Mouse (Mus musculus) hindbrain, postnatal 0 days (tissue): ENCODE measurements around the gene Gm5142. TPM values are rescaled to one million over a fixed set of nuclear protein-coding genes. Genes with fewer than 3 reads are reported as not detected.

ENCODE experiments used
- ATAC-seq: fragments of 200-750 bp; cut with Nextera tagmentation; 2 replicates; pipeline ENCODE4 v1.8.0; 2017; ENCODE audit warnings: mild to moderate bottlenecking, moderate TSS enrichment, moderate library complexity
- DNase-seq: peaks from one replicate; pipeline ENCODE4 v3.0.0-alpha.2; 2015; ENCODE audit warnings: low spot score
- H3K27ac ChIP-seq: fragments of 300-500 bp; sonication (generic); 2 replicates; pipeline ENCODE4 v1.5.1; 2014; ENCODE audit warnings: mild to moderate bottlenecking
- H3K27me3 ChIP-seq: fragments of 300-500 bp; sonication (generic); 2 replicates; pipeline ENCODE4 v1.6.1; 2014; ENCODE audit warnings: low read length, mixed read lengths; ENCODE audit not compliant: insufficient read depth
- H3K36me3 ChIP-seq: fragments of 300-500 bp; sonication (generic); 2 replicates; pipeline ENCODE4 v1.6.1; 2014; ENCODE audit warnings: low read length, mixed read lengths; ENCODE audit not compliant: insufficient read depth
- H3K4me1 ChIP-seq: fragments of 300-500 bp; sonication (generic); 2 replicates; pipeline ENCODE4 v1.6.1; 2014; ENCODE audit warnings: antibody characterized with exemption, low read length, mixed read lengths; ENCODE audit not compliant: insufficient read depth
- H3K4me2 ChIP-seq: fragments of 300-500 bp; sonication (generic); 2 replicates; pipeline ENCODE4 v1.6.1; 2014; ENCODE audit warnings: low read depth, mild to moderate bottlenecking, low read length, moderate library complexity, mixed read lengths
- H3K4me3 ChIP-seq: fragments of 300-500 bp; sonication (generic); 2 replicates; pipeline ENCODE4 v1.5.1; 2014; ENCODE audit warnings: low read length
- H3K9ac ChIP-seq: fragments of 300-500 bp; sonication (generic); replicated peaks from 2 replicates; pipeline ENCODE4 v1.6.1; 2014; ENCODE audit warnings: mild to moderate bottlenecking, low read length, moderate library complexity, mixed read lengths
- H3K9me3 ChIP-seq: fragments of 300-500 bp; sonication (generic); 2 replicates; pipeline ENCODE4 v1.6.1; 2016; ENCODE audit warnings: low read length, mixed read lengths
- CTCF ChIP-seq: IDR thresholded peaks from 2 replicates; pipeline ENCODE4 v1.5.1; 2016; ENCODE audit warnings: antibody characterized with exemption, control low read depth, low read depth
- WGBS: fragments of 180-500 bp; shearing (Covaris S2); extraction: QIAGEN DNeasy Blood & Tissue Kit; methylation state at CpG from one replicate; pipeline ENCODE4 v1.1.7; 2014; 5-methylcytosine and 5-hydroxymethylcytosine counted together
- polyA plus RNA-seq: library from polyadenylated mRNA; unstranded; fragments of >200 nt; fragmentation: Nextera tagmentation; extraction: Ambion mirVana; gene quantifications from 2 replicates; pipeline ENCODE4 v1.2.1, GENCODE M21; 2015
- total RNA-seq: library from RNA; depleted of rRNA; stranded (reverse); fragments of >200 nt; gene quantifications from 2 replicates; pipeline ENCODE4 v1.2.3, GENCODE M21; 2014; rRNA removed

The Gm5142 gene
- total RNA-seq: not detected in 2 replicates
- not detected in 2 replicates for polyA plus RNA-seq

DNA sequence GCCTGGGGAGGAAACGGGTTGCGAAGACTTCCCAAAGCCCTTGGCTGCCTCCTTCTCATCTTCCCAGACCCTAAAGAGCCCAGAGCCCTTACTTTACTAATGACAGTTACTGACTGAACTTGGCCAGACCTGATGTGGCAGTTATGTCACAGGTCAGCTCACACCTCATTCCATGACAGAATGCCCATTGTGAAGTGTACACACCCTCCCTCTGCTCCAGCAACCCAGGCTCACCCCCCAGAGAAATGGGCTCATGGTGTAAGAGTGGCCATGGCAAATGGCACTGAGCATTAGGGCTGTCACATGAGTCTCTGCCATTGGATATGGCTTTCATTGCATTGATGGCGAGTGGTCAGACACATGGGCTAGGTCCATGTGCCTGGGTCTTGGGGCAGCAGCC is at the start of gene Gm5142:
TSS of gene Gm5142 (minus strand) at position 101 of the 400 bp plus-strand sequence.
- 84% methylated on average over 3 of the region's 3 CpGs for WGBS
- Histone ChIP-seq H3K4me1 (no peaks in the 10 kb centered on the region), H3K27me3 (no peaks in the 10 kb centered on the region), H3K36me3 (no peaks in the 10 kb centered on the region), H3K4me2 (no peak within 1 kb of the TSS), H3K4me3 (no peak within 1 kb of the TSS), H3K9ac (no peak within 1 kb of the TSS), H3K9me3 (no peaks in the 10 kb centered on the region), H3K27ac (no peak within 1 kb of the TSS)
- DNase-seq (no peak), ATAC-seq (no peak)
- TF ChIP-seq CTCF: no peak

DNA sequence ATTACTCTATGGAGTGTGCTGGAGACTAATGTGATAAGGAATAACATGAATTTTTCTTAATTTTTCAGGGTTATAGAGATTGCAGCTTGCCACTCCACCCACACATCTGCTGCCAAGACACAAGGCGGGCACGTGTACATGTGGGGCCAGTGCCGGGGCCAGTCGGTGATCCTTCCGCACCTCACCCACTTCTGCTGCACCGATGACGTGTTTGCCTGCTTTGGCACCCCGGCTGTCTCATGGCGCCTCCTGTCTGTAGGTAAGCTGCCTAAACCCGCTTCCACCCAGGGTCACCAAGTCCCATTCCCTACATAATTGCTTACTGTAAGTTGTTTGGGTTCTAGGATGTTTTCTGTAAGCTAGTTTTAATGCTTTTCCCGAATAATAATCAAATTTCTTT is 47.7 kb upstream of the Gm5142 start:
- Histone ChIP-seq H3K4me3 (no peak overlapping the region), H3K4me2 (no peak overlapping the region), H3K4me1 (no peaks in the 10 kb centered on the region), H3K9ac (no peak overlapping the region), H3K27ac (no peak overlapping the region), H3K27me3 (no peaks in the 10 kb centered on the region), H3K9me3 (no peaks in the 10 kb centered on the region), H3K36me3 (peaks cover 76% of the 10 kb centered on the region)
- DNase-seq: no peak
- 97% methylated on average over 11 of the region's 11 CpGs for WGBS
- ATAC-seq: no peak
- no peak for TF ChIP-seq CTCF

DNA sequence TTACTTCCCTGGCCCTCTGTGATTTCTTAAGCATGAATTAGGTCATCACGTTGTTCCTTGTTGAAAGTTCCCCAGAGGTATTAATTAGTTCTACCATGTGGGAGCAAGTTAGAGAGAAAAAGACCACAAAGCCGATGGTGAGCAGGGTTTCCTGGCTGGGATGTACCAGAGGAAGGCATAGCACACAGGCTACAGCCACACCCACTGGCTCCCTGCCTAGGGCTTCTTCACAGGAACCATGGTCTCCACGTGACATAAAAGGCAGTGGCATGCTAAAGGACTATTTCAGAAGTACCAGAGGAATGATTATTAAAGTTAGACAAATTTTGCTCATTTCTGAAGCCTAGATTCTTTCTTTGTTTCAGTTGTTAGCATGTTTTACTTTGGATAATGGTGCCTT is 40.7 kb upstream of the Gm5142 start:
- Histone ChIP-seq H3K9ac (no peak overlapping the region), H3K9me3 (no peaks in the 10 kb centered on the region), H3K4me3 (no peak overlapping the region), H3K27me3 (no peaks in the 10 kb centered on the region), H3K4me2 (no peak overlapping the region), H3K36me3 (peaks cover 28% of the 10 kb centered on the region), H3K4me1 (no peaks in the 10 kb centered on the region), H3K27ac (no peak overlapping the region)
- ATAC-seq (no peak), DNase-seq (no peak)
- TF ChIP-seq CTCF: no peak
- WGBS: 66% methylated on average over 3 of the region's 3 CpGs

DNA sequence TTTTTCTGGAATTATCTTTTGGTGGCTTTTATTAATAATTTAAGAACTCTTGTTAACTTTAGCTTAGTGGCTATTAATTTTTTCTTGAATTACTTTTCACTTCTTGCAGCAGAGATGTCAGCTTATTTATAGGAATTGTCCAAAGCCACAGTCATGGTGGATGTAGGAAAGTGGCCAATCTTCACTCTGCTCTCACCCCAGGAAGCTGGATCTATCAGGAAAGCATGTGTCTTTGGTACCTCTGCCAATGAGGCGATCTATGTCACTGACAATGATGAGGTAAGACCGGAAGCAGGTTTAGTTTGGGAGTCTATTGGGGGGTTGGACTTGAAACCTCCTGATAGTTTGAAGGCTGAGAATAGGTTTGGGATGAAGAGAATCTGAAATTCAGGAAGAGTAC is 31.3 kb upstream of the Gm5142 start:
- no peaks in the 10 kb centered on the region for H3K36me3 ChIP-seq
- no peak overlapping the region for H3K4me3 ChIP-seq
- no peak overlapping the region for H3K4me2 ChIP-seq
- 0 out of 2 replicates have a peak, but pooled peaks cover 6% of the 10 kb centered on the region for H3K4me1 ChIP-seq
- ATAC-seq: no peak
- H3K9me3 ChIP-seq: no peaks in the 10 kb centered on the region
- H3K27ac ChIP-seq: no peak overlapping the region
- H3K27me3 ChIP-seq: no peaks in the 10 kb centered on the region
- TF ChIP-seq CTCF: no peak
- DNase-seq: no peak
- WGBS: 88% methylated on average over 2 of the region's 2 CpGs
- no peak overlapping the region for H3K9ac ChIP-seq

DNA sequence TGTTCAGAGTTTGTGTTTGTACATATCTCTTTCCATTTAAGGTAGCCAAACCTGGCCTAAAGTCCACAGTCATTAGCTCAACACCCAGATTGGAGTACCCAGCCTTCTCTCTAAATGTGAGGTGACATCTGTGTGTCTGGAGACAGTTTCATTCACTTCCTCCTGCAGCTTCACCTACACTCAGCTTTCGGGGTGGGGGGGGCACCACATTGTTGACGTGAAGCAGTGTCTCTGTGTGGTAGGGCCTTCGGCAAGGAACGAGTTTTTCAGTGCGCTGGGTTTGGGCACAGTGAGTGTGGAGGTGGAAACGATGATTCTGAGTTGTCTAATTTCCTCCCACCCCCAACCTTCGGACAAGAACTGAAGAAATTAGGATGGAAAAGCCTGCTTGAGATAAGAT is 30.5 kb upstream of the Gm5142 start:
- no peaks in the 10 kb centered on the region for H3K36me3 ChIP-seq

DNA sequence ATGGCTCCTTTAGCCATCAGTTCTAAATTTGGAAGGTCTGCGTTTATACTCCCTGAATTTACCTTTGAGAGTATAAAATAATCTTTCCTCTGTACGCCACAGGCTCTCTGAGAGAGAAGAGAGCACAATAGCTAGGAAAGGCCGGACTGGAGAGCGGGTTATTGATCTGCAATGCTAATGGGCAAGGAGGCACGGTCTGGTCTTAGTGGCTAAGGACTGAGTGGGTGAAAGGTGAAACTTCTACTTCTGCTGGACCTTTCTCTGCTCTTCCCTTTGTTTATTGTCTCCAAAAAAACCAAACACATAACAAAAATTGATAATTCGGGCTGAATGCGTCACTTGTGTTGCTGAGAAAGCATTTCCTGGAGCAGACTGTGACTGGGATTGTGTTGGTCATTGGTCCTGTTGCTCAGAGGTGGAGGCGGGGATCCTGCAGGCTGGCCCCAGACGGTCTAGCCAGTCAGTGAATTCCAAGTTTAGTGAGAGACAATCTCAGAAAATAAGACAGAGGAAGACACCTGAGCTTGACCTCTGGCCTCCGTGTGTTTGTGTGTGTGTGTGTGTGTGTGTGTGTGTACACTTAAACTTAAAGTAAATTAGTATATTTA is 27.5 kb upstream of the Gm5142 start:
- Histone ChIP-seq H3K9me3 (no peaks in the 10 kb centered on the region), H3K4me1 (peaks cover 16% of the 10 kb centered on the region; the same call in 1 of the 2 replicates), H3K36me3 (no peaks in the 10 kb centered on the region), H3K9ac (no peak overlapping the region), H3K27me3 (no peaks in the 10 kb centered on the region), H3K4me3 (no peak overlapping the region), H3K4me2 (no peak overlapping the region), H3K27ac (no peak overlapping the region)
- DNase-seq (no peak), ATAC-seq (no peak)
- 44% methylated on average over 10 of the region's 10 CpGs for WGBS
- no peak for TF ChIP-seq CTCF

More for the DNA sequence above, 30.5 kb upstream of the Gm5142 start:
- peaks cover 12% of the 10 kb centered on the region; the same call in 1 of the 2 replicates for H3K4me1 ChIP-seq
- H3K4me2 ChIP-seq: no peak overlapping the region
- H3K27me3 ChIP-seq: no peaks in the 10 kb centered on the region
- no peak overlapping the region for H3K4me3 ChIP-seq
- H3K9me3 ChIP-seq: no peaks in the 10 kb centered on the region
- TF ChIP-seq CTCF: no peak
- DNase-seq: no peak
- H3K27ac ChIP-seq: no peak overlapping the region
- H3K9ac ChIP-seq: no peak overlapping the region
- WGBS: 93% methylated on average over 7 of the region's 7 CpGs
- ATAC-seq: no peak

DNA sequence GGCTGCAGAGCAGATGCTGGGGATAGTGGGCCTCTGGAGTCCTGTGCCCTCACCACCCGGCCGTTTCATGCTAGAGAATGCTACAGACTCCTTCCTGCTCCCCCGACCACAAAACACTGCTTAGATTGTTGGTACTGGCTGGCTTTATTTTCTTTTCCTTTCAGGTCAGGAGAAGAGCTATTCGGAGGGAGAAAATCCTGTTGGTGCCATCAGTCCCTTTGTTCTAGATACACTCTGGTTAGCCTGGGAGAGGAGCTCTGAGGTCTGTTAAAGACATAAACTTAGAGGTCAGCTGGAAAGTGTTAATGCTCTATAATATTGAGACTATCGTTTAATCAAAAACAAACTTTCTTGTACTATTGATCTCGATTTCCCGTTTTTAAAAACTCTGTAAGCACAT is 26.9 kb upstream of the Gm5142 start:
- ATAC-seq: no peak
- H3K27ac ChIP-seq: no peak overlapping the region
- no peaks in the 10 kb centered on the region for H3K36me3 ChIP-seq
- no peak for DNase-seq
- H3K9ac ChIP-seq: no peak overlapping the region
- peak overlapping the region; percentile 1; the same call in 1 of the 2 replicates for H3K4me2 ChIP-seq
- peaks cover 16% of the 10 kb centered on the region; the same call in 1 of the 2 replicates for H3K4me1 ChIP-seq
- H3K27me3 ChIP-seq: no peaks in the 10 kb centered on the region
- no peaks in the 10 kb centered on the region for H3K9me3 ChIP-seq
- no peak overlapping the region for H3K4me3 ChIP-seq
- no peak for TF ChIP-seq CTCF
- 31% methylated on average over 7 of the region's 7 CpGs for WGBS
